Mouse (Mus musculus) testis, adult 2 months (tissue): ENCODE results near the gene Fbn1.

Source experiments
- CTCF ChIP-seq: fragments of 200-500 bp; IDR thresholded peaks from 2 replicates; pipeline ENCODE4 v1.5.1; 2012; ENCODE audit warnings: low read depth, mild to moderate bottlenecking, inconsistent platforms, low read length, moderate library complexity; ENCODE audit not compliant: control insufficient read depth, insufficient read depth, insufficient replicate concordance
- POLR2A ChIP-seq: fragments of 200-500 bp; IDR thresholded peaks from 2 replicates; pipeline ENCODE4 v1.6.1; 2012; ENCODE audit warnings: low read depth, mild to moderate bottlenecking, inconsistent platforms, low read length, moderate library complexity; ENCODE audit not compliant: control insufficient read depth

GRCm38 (mm10) chr2:125305671-125306070 lies 202.1 kb downstream of the Fbn1 start:
- no peak for TF ChIP-seq CTCF
- TF ChIP-seq POLR2A, result no peak
